Mouse (Mus musculus) ovary, postnatal 14 days (tissue): ENCODE results near the gene Olfr586.

Experiments
- DNase-seq: peaks from one replicate; pipeline ENCODE4 v3.0.0; 2022; ENCODE audit warnings: low spot score

Olfr586 gene

GRCm38 (mm10) chr7:103125538-103125937 lies at the start of gene Olfr586:
Olfr586 (minus strand) TSS chr7:103125638.
- DNase-seq = no peak

GRCm38 (mm10) chr7:103169697-103170096 lies 44.3 kb upstream of the Olfr586 start:
- DNase-seq = no peak

- no peak for DNase-seq
These were observed 30.8 kb upstream of the Olfr586 start, which contains the start of gene Olfr589 for GRCm38 (mm10) chr7:103156256-103156655. Olfr589 (minus strand) TSS chr7:103156356.

- DNase-seq = no peak
These were observed 15.1 kb upstream of the Olfr586 start, which contains the start of gene Olfr588-ps1 for GRCm38 (mm10) chr7:103140579-103140978. Olfr588-ps1 (plus strand) TSS chr7:103140879.

- no peak for DNase-seq
These were observed 6.0 kb downstream of the Olfr586 start for GRCm38 (mm10) chr7:103119406-103119805.

- no peak for DNase-seq
These were observed 28.0 kb downstream of the Olfr586 start, which contains the start of gene Olfr585 for GRCm38 (mm10) chr7:103097420-103097819. Olfr585 (plus strand) TSS chr7:103097720.

GRCm38 (mm10) chr7:103081585-103081984 lies 43.9 kb downstream of the Olfr586 start, which contains the start of gene Olfr584:
Olfr584 (plus strand) TSS chr7:103081885.
- DNase-seq = no peak
